Mouse (Mus musculus): ENCODE measurements around the gene Asic3. TPM values are rescaled to one million over a fixed set of nuclear protein-coding genes. Genes with fewer than 3 reads are reported as not detected.

Asic3 gene
- total and polyA plus RNA-seq, 3 experiments, result 0.25 to 1.1 TPM; not detected in 1

DNA sequence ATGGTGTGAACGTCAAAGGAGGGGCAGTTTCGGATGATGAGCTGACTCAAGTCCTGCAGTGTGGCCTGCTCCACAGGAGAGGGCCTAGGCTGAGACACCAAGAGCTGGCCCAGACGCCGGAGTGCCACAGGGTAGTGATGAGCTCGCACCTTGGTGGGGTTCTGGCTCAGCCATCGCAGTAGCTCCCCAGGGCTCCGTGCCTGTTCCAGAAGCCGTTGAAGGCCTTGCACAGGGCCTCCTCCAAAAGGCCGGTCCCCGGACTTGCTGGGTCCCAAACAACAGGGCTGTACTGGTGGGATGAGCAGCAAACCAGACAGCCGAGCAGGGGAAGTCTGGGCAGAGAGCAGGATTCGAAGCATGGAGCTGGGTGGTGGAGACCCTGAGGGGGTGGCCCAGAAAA is 30.7 kb downstream of the Asic3 start:
- dilution Hi-C loops (cut with MboI; ENCODE audit: extremely low pct_ligation_motif_present, extremely low pct_unique_long_range_greater_than_20kb, low sequenced_read_pairs), result no loop called here
- no peak overlapping the region for H3K27ac ChIP-seq (ENCODE audit: insufficient read depth, low read depth)
- DNase-seq (ENCODE audit: extremely low read depth), result no peak
- H3K27me3 ChIP-seq (replicated peaks), result peaks cover 11% of the 10 kb centered on the region
- peak overlapping the region; percentile 69 for H3K4me2 ChIP-seq (ENCODE audit: insufficient read depth, low read depth, poor library complexity, severe bottlenecking)
- H3K4me1 ChIP-seq (ENCODE audit: control insufficient read depth in 1 of 2, insufficient read depth in 2 of 2), result peaks cover 24 to 40% of the 10 kb centered on the region in 2 experiments
- H3K9me3 ChIP-seq (replicated peaks; ENCODE audit: low read length), result no peaks in the 10 kb centered on the region
- in situ Hi-C loops (cut with MboI; ENCODE audit: low pct_ligation_motif_present, low pct_unique_long_range_greater_than_20kb, low sequenced_read_pairs), result no loop called here
- H3K4me3 ChIP-seq (replicated peaks in 1 of 3; ENCODE audit: low read depth in 2 of 3, low read length in 2 of 3, poor library complexity in 1 of 3), result peak overlapping the region; percentile 78 to 93 (median 83)
- peak overlapping the region; percentile 64 for H3K9ac ChIP-seq (ENCODE audit: insufficient read depth, low read depth)
- TF ChIP-seq CHD2 (IDR thresholded peaks at IDR 0.05; ENCODE audit: low read length), result no peak
- no peak for TF ChIP-seq GABPA (IDR thresholded peaks at IDR 0.05; ENCODE audit: insufficient replicate concordance, low read depth, low read length)
- TF ChIP-seq NRF1 (IDR thresholded peaks at IDR 0.05; ENCODE audit: low read depth, low read length), result no peak
- no peak for TF ChIP-seq ETS1 (conservative IDR thresholded peaks at IDR 0.05; ENCODE audit: low read depth, low read length)
- no peak for TF ChIP-seq PAX5 (IDR thresholded peaks at IDR 0.05; ENCODE audit: low read length)
- no peak for TF ChIP-seq RCOR1 (conservative IDR thresholded peaks at IDR 0.05; ENCODE audit: low read depth, low read length)
- TF ChIP-seq CTCF (conservative IDR thresholded peaks at IDR 0.05 in 1 of 2, IDR thresholded peaks at IDR 0.05 in 1 of 2; ENCODE audit: low read depth in 2 of 2, low read length in 2 of 2), result no peak
- no peak for TF ChIP-seq TCF12 (IDR thresholded peaks at IDR 0.05; ENCODE audit: low read depth, low read length)
- TF ChIP-seq ZKSCAN1 (IDR thresholded peaks at IDR 0.05; ENCODE audit: borderline replicate concordance, low read depth, low read length), result no peak
- no peak for TF ChIP-seq UBTF (IDR thresholded peaks at IDR 0.05; ENCODE audit: low read depth, low read length)
- TF ChIP-seq RAD21 (IDR thresholded peaks at IDR 0.05; ENCODE audit: low read depth, low read length), result no peak
- no peak for TF ChIP-seq MYC (IDR thresholded peaks at IDR 0.05; ENCODE audit: low read depth, low read length)
- no peak for TF ChIP-seq JUN (IDR thresholded peaks at IDR 0.05; ENCODE audit: insufficient read depth, low read depth, low read length)
- no peak for TF ChIP-seq POLR2A (IDR thresholded peaks at IDR 0.05; ENCODE audit: low read depth, low read length)
- no peak for TF ChIP-seq SIN3A (IDR thresholded peaks at IDR 0.05; ENCODE audit: low read length)
- no peak for TF ChIP-seq USF2 (conservative IDR thresholded peaks at IDR 0.05; ENCODE audit: low read depth, low read length)
- TF ChIP-seq ZNF384 (IDR thresholded peaks at IDR 0.05; ENCODE audit: low read depth, low read length), result no peak
- no peak for TF ChIP-seq CHD1 (IDR thresholded peaks at IDR 0.05; ENCODE audit: low read depth, low read length)
- no peak for TF ChIP-seq ZMIZ1 (IDR thresholded peaks at IDR 0.05; ENCODE audit: low read depth, low read length)
- no peak for TF ChIP-seq HCFC1 (IDR thresholded peaks at IDR 0.05; ENCODE audit: low read depth, low read length)
- H3K79me2 ChIP-seq (replicated peaks; ENCODE audit: control insufficient read depth, extremely low read depth, insufficient read depth, poor library complexity, severe bottlenecking), result peaks cover 9% of the 10 kb centered on the region
- peaks cover 38 to 51% of the 10 kb centered on the region in 2 experiments for H3K36me3 ChIP-seq (replicated peaks in 1 of 2; ENCODE audit: control insufficient read depth in 1 of 2, insufficient read depth in 1 of 2, low read length in 1 of 2)

DNA sequence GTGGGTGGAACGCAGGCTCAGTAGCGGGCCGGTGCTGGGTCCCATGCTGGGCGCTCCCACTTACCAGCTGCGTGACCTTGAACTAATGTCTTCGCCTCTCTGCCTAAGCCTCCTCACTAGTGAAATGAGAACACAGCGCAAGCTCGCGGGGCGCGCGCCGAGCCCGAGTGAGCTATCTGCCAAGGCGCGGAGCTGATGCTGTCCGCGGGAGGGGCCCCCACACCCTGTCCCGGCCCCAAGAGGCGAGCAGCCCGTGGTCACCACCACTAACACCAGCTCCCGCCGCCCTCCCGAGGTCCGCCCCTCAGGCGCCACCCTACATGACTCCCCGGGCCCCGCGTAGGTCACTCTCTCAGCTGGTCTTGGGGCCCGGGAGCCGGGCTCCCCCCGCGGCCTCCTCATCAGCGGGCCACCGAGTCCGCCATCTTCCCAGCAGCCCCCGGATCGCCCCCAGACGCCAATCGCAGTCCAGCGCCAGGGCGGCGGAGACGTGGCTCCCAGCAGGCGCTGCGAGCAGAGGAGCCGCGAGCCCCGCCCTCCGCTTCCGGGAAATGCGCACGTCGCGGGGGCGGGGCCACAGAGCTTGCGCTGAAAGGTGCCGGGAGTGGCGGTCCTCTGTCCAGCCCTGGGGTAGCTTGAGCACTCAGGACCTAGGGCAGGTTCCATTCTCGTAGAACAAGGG is 31.7 kb downstream of the Asic3 start, which contains the start of gene Fastk:
Fastk (minus strand) TSS at position 542 of the 682 bp plus-strand sequence.
- Histone ChIP-seq H3K4me2 (ENCODE audit: insufficient read depth, low read depth, poor library complexity, severe bottlenecking) (peak within 1 kb of the TSS; percentile 72), H3K36me3 (replicated peaks in 1 of 2; ENCODE audit: control insufficient read depth in 1 of 2, insufficient read depth in 1 of 2, low read length in 1 of 2) (peaks cover 29 to 41% of the 10 kb centered on the region in 2 experiments), H3K4me3 (replicated peaks in 1 of 3; ENCODE audit: low read depth in 2 of 3, low read length in 2 of 3, poor library complexity in 1 of 3) (peak within 1 kb of the TSS; percentile 78 to 93 (median 83)), H3K79me2 (replicated peaks; ENCODE audit: control insufficient read depth, extremely low read depth, insufficient read depth, poor library complexity, severe bottlenecking) (peaks cover 9% of the 10 kb centered on the region), H3K4me1 (ENCODE audit: control insufficient read depth in 1 of 2, insufficient read depth in 2 of 2) (peaks cover 24 to 40% of the 10 kb centered on the region in 2 experiments), H3K27me3 (replicated peaks) (peaks cover 18% of the 10 kb centered on the region), H3K9ac (ENCODE audit: insufficient read depth, low read depth) (peak within 1 kb of the TSS; percentile 64), H3K9me3 (replicated peaks; ENCODE audit: low read length) (no peaks in the 10 kb centered on the region), H3K27ac (ENCODE audit: insufficient read depth, low read depth) (peak within 1 kb of the TSS; percentile 24)
- peak; percentile 89 for DNase-seq (ENCODE audit: extremely low read depth)
- dilution Hi-C loops (cut with MboI; ENCODE audit: extremely low pct_ligation_motif_present, extremely low pct_unique_long_range_greater_than_20kb, low sequenced_read_pairs), result no loop called here
- in situ Hi-C loops (cut with MboI; ENCODE audit: low pct_ligation_motif_present, low pct_unique_long_range_greater_than_20kb, low sequenced_read_pairs), result no loop called here
- 0 out of 2 replicates have a peak, but pooled peaks have one; percentile 7 for TF ChIP-seq MAX (IDR thresholded peaks at IDR 0.05; ENCODE audit: low read length)
- no peak for TF ChIP-seq EP300 (IDR thresholded peaks at IDR 0.05; ENCODE audit: low read length)
- no peak for TF ChIP-seq RAD21 (IDR thresholded peaks at IDR 0.05; ENCODE audit: low read depth, low read length)
- no peak for TF ChIP-seq JUN (IDR thresholded peaks at IDR 0.05; ENCODE audit: insufficient read depth, low read depth, low read length)
- TF ChIP-seq E2F4 (IDR thresholded peaks at IDR 0.05; ENCODE audit: insufficient replicate concordance, low read depth, low read length), result no peak
- TF ChIP-seq ETS1 (conservative IDR thresholded peaks at IDR 0.05; ENCODE audit: low read depth, low read length), result no peak; the same call in 1 of the 2 replicates
- no peak for TF ChIP-seq CHD2 (IDR thresholded peaks at IDR 0.05; ENCODE audit: low read length)
- TF ChIP-seq ZKSCAN1 (IDR thresholded peaks at IDR 0.05; ENCODE audit: borderline replicate concordance, low read depth, low read length), result no peak
- TF ChIP-seq POLR2A (IDR thresholded peaks at IDR 0.05; ENCODE audit: low read depth, low read length), result peak; percentile 96
- TF ChIP-seq CTCF (conservative IDR thresholded peaks at IDR 0.05 in 1 of 2, IDR thresholded peaks at IDR 0.05 in 1 of 2; ENCODE audit: low read depth in 2 of 2, low read length in 2 of 2), result no peak
- no peak for TF ChIP-seq USF2 (conservative IDR thresholded peaks at IDR 0.05; ENCODE audit: low read depth, low read length)
- no peak for TF ChIP-seq MAFK (IDR thresholded peaks at IDR 0.05; ENCODE audit: insufficient replicate concordance, low read length)
- TF ChIP-seq CHD1 (IDR thresholded peaks at IDR 0.05; ENCODE audit: low read depth, low read length), result no peak
- peak; percentile 75; the same call in 1 of the 2 replicates for TF ChIP-seq KAT2A (IDR thresholded peaks at IDR 0.05; ENCODE audit: insufficient replicate concordance, low read length)
- peak; percentile 73 for TF ChIP-seq NRF1 (IDR thresholded peaks at IDR 0.05; ENCODE audit: low read depth, low read length)
- 0 out of 2 replicates have a peak, but pooled peaks have one; percentile 73 for TF ChIP-seq POLR2AphosphoS2 (IDR thresholded peaks at IDR 0.05; ENCODE audit: low read depth, low read length)
- TF ChIP-seq ZNF384 (IDR thresholded peaks at IDR 0.05; ENCODE audit: low read depth, low read length), result no peak
- TF ChIP-seq UBTF (IDR thresholded peaks at IDR 0.05; ENCODE audit: low read depth, low read length), result no peak; the same call in 1 of the 2 replicates
- no peak for TF ChIP-seq RCOR1 (conservative IDR thresholded peaks at IDR 0.05; ENCODE audit: low read depth, low read length)
- TF ChIP-seq ZC3H11A (IDR thresholded peaks at IDR 0.05; ENCODE audit: low read depth, low read length), result no peak
- TF ChIP-seq BHLHE40 (IDR thresholded peaks at IDR 0.05; ENCODE audit: low read depth, low read length), result no peak
- TF ChIP-seq JUND (conservative IDR thresholded peaks at IDR 0.05; ENCODE audit: low read depth, low read length), result no peak

Data from CH12.LX (cell line).